Mouse (Mus musculus) cerebellum, adult 2 months (tissue): ENCODE measurements at regions not wholly inside any gene's neighbourhood (a gene's known extent, or its start where the extent isn't known, plus 50 kb on each side); places are given as distances from the start of the nearest gene placed in this dataset.

Source experiments
- CTCF ChIP-seq: fragments of 200-500 bp; IDR thresholded peaks from 2 replicates; pipeline ENCODE4 v1.5.1; 2011; ENCODE audit warnings: low read depth, mild to moderate bottlenecking, control low read depth, low read length, moderate library complexity, borderline replicate concordance; ENCODE audit not compliant: insufficient read depth
- POLR2A ChIP-seq: fragments of 200-500 bp; IDR thresholded peaks from 2 replicates; pipeline ENCODE4 v1.6.1; 2011; ENCODE audit warnings: low read length, control low read depth, borderline replicate concordance; ENCODE audit not compliant: insufficient read depth

- TF ChIP-seq POLR2A (no peak), CTCF (no peak)
Observed at GRCm38 (mm10) chr10:118947724-118948123, 77.7 kb upstream of the Dyrk2 start.
